Mouse (Mus musculus) forebrain, embryonic 14.5 days (tissue): Measurements from ENCODE around the gene Eml3. TPM values are rescaled to one million over a fixed set of nuclear protein-coding genes. Genes with fewer than 3 reads are reported as not detected.

ENCODE experiments used
- ATAC-seq: fragments of 200-750 bp; cut with Nextera tagmentation; 2 replicates; pipeline ENCODE4 v1.8.0; 2017; ENCODE audit warnings: mild to moderate bottlenecking, moderate library complexity
- DNase-seq: peaks from one replicate; pipeline ENCODE4 v3.0.0-alpha.2; 2015; ENCODE audit warnings: low spot score
- H3K27ac ChIP-seq: fragments of 300-500 bp; sonication (generic); 2 replicates; pipeline ENCODE4 v1.5.1; 2014; ENCODE audit warnings: low read depth, mild to moderate bottlenecking, control low read depth, low read length, moderate library complexity
- H3K27me3 ChIP-seq: fragments of 300-500 bp; sonication (generic); replicated peaks from 2 replicates; pipeline ENCODE4 v1.6.1; 2014; ENCODE audit warnings: low read length, control low read depth, mixed read lengths; ENCODE audit not compliant: control insufficient read depth, insufficient read depth
- H3K36me3 ChIP-seq: fragments of 300-500 bp; sonication (generic); 2 replicates; pipeline ENCODE4 v1.6.1; 2014; ENCODE audit warnings: low read length, control low read depth; ENCODE audit not compliant: control insufficient read depth, insufficient read depth
- H3K4me1 ChIP-seq: fragments of 300-500 bp; sonication (generic); 2 replicates; pipeline ENCODE4 v1.6.1; 2014; ENCODE audit warnings: antibody characterized with exemption, low read length, control low read depth; ENCODE audit not compliant: control insufficient read depth, insufficient read depth
- H3K4me2 ChIP-seq: fragments of 300-500 bp; sonication (generic); 2 replicates; pipeline ENCODE4 v1.6.1; 2014; ENCODE audit warnings: mild to moderate bottlenecking, control low read depth, low read length
- H3K4me3 ChIP-seq: fragments of 300-500 bp; sonication (generic); 2 replicates; pipeline ENCODE4 v1.5.1; 2014; ENCODE audit warnings: low read depth, low read length, control low read depth
- H3K9ac ChIP-seq: fragments of 300-500 bp; sonication (generic); 2 replicates; pipeline ENCODE4 v1.6.1; 2014; ENCODE audit warnings: mild to moderate bottlenecking, low read length, control low read depth, moderate library complexity
- H3K9me3 ChIP-seq: fragments of 300-500 bp; sonication (generic); replicated peaks from 2 replicates; pipeline ENCODE4 v1.6.1; 2016; ENCODE audit warnings: low read length, control low read depth, mixed read lengths; ENCODE audit not compliant: control insufficient read depth
- WGBS: fragments of 180-500 bp; shearing (Covaris S2); extraction: QIAGEN DNeasy Blood & Tissue Kit; methylation state at CpG from one replicate; pipeline ENCODE4 v1.1.7; 2014; 5-methylcytosine and 5-hydroxymethylcytosine counted together
- polyA plus RNA-seq: library from polyadenylated mRNA; unstranded; fragments of >200 nt; fragmentation: Nextera tagmentation; extraction: Ambion mirVana; gene quantifications from 2 replicates; pipeline ENCODE4 v1.2.1, GENCODE M21; 2014

Gene Eml3
- 4.1 and 5.4 TPM in 2 replicates for polyA plus RNA-seq

DNA sequence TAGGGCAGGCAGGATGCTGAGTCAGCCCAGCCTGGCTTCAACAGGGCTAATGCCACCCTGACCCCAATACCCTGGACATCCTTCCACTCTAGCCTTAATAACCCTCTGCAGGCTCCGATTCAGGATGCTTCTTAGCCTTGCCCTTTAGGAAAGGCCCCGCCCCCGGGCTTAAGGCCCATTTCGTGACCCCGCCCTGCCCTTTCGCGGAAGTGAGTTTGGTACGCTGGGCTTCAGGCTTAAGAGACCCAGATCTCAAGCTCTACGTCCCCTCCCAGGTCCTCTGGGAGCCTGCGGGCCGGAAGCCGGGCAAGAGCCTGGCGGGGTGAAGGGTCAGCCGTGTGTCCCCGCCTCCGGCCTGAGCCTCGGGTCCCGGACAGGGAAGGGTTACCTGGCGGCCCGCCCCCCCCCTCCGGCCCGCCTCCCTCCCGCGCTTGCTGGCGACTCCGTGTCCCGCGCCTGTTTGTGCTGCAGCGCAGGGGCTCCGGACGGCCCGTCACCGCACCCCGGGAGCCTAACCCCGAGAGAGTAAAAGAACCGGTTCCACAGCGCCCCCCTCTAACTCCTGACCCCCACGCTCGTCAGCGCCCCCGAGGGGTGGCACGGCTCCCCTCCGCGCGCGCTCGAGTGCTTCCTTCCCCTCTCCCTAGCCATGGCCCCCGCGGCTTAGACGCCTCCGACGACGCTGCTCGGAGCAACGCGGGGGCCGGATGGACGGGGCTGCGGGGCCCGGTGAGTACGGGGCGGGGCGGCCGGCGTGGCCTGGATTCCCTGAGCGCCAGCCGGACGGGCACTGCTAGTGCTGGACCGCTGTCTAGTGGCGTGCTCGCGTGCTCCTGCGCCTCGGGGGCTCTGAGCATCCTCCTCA, at the start of gene Eml3, which contains the start of gene Rom1:
Gene Eml3 (plus strand): TSS at position 329 of the 865 bp plus-strand sequence.
Gene Rom1 (minus strand): TSS at position 133 of the 865 bp plus-strand sequence.
- DNase-seq (peak; percentile 44), ATAC-seq (peak; percentile 72)
- peak within 1 kb of the TSS; percentile 68 for H3K9ac ChIP-seq
- no peak within 1 kb of the TSS for H3K27ac ChIP-seq
- no peaks in the 10 kb centered on the region for H3K27me3 ChIP-seq
- H3K9me3 ChIP-seq, result no peaks in the 10 kb centered on the region
- H3K4me1 ChIP-seq, result no peaks in the 10 kb centered on the region; the same call in 1 of the 2 replicates
- H3K4me3 ChIP-seq, result peak within 1 kb of the TSS; percentile 48
- H3K4me2 ChIP-seq, result peak within 1 kb of the TSS; percentile 73
- peaks cover 29% of the 10 kb centered on the region for H3K36me3 ChIP-seq
- under 1% methylated on average over 68 of the region's 74 CpGs for WGBS

DNA sequence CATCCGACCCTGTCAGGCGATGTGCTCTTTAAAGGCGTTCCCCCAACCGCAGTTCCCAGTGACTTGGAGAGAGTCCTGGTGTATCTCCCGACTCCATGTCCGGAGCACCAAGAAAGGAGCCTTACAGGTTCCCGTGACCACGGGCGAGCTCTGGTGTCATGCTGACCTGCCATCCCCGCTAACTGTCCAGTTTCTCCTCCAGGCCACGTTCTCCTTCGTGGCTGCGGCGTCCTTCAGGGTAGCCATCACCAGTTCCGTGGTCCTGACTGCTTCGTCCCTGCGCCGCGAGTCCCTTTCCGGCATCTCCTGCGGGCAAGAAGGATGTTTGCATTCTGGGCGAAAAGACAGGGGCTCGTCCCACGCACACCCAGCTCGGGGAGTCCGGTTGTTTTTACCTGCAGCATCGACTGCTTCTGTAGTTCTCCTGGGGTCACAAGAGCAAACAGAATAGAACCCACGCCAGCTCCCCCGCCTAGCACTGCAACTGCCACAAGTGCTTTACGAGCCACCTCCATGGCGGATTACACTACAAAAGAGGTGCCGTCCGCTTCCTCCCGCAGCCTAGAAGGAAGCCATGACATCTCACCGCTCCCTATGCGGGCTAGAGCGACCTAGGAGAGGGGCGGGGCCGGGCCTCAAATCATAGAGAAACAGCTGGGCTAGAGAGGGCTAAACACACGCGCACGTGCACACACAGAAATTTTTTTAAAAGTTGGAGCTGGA, 48.9 kb upstream of the Eml3 start, which contains the start of gene Uqcc3:
Gene Uqcc3 (minus strand): TSS at position 613 of the 723 bp plus-strand sequence.
- Histone ChIP-seq H3K27me3 (no peaks in the 10 kb centered on the region), H3K36me3 (peaks cover 25% of the 10 kb centered on the region), H3K9ac (peak within 1 kb of the TSS; percentile 83), H3K9me3 (no peaks in the 10 kb centered on the region), H3K4me3 (peak within 1 kb of the TSS; percentile 67), H3K4me1 (0 out of 2 replicates have a peak, but pooled peaks cover 3% of the 10 kb centered on the region), H3K27ac (peak within 1 kb of the TSS; percentile 61), H3K4me2 (peak within 1 kb of the TSS; percentile 94)
- under 1% methylated on average over 42 of the region's 42 CpGs for WGBS
- ATAC-seq (peak; percentile 98), DNase-seq (peak; percentile 92)

DNA sequence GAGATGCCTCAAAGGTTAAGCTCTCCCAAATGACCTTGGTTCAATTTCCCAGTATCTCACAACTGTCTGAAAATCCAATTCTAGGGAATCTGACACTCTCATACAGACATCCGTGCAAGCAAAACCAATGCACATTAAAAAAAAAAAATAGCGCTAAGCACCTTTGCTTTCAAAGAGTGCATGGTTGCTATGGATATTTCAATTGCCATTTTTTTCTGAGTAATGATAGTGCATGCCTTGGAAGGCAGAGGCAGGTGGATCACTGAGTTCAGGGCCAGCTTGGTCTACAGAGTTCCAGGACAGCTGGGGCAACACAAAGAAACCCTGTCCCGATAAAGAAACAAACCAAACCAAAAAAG, 48.3 kb upstream of the Eml3 start:
- Histone ChIP-seq H3K36me3 (peaks cover 22% of the 10 kb centered on the region), H3K27me3 (no peaks in the 10 kb centered on the region), H3K27ac (no peak overlapping the region), H3K9ac (peak overlapping the region; percentile 83), H3K4me1 (0 out of 2 replicates have a peak, but pooled peaks cover 3% of the 10 kb centered on the region), H3K9me3 (no peaks in the 10 kb centered on the region), H3K4me2 (peak overlapping the region; percentile 94), H3K4me3 (peak overlapping the region; percentile 67)
- ATAC-seq, result no peak
- DNase-seq, result no peak
- WGBS, result 20% methylated on average over 3 of the region's 3 CpGs

DNA sequence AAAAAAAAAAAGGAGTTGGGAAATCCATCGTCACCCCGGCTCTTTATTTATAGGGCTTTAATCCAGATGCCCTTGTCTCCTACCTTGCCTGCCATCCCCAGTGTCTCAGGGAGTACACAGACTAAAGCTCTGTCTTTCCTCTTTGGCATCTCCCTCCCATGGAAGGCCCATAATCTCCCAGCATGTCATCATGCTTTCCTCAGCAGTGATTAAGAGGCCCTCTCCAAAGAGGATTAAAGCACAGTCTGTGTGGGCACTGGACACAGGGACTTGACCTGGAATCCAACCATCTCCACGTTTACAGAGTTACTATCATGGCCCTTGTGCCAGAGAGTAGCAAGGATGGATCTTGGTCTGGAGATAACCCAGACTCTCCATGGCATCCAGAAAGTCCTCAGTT, 45.7 kb upstream of the Eml3 start, which contains the start of the genes Lbhd1 and Gm49403:
Gene Lbhd1 (plus strand): TSS at position 117 of the 400 bp plus-strand sequence.
Gene Gm49403 (plus strand): TSS at position 315 of the 400 bp plus-strand sequence.
- no peak within 1 kb of the TSS for H3K4me2 ChIP-seq

DNA sequence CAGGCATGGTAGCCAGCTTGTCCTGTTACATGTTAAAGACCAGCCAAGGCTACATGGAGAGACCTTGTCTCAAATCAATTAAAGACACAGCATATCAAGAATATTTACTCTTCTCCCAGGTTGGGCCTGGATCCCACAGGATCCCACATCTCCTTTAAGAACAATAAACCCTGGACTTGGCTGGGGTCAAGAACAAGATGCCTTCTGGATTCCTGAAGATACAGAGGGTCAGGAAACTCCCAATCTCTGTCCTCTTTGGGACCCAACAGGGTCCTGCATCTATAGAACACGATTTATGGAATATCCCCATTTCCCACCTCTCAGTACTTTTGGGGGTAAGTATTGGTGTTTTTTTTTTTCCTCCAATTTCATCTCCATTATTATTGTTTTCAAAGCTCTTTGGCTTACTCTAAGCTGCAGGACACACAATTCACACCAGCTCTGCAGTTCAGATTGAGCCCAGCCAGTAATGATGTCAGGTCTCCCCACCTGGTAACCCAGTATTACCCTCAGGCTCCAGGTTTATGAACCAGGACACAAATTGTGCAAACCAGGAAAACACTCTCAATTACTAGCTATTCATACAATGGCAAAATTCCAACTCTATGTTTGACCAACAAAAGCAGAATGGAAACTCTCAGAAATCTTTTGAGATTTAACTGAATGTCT, 42.3 kb upstream of the Eml3 start:
- 58% methylated on average over 1 of the region's 1 CpGs for WGBS
- Histone ChIP-seq H3K27ac (no peak overlapping the region), H3K4me1 (peaks cover 9% of the 10 kb centered on the region; the same call in 1 of the 2 replicates), H3K4me2 (peak overlapping the region; percentile 76; the same call in 1 of the 2 replicates), H3K4me3 (no peak overlapping the region), H3K36me3 (peaks cover 7% of the 10 kb centered on the region; the same call in 1 of the 2 replicates), H3K9me3 (no peaks in the 10 kb centered on the region), H3K27me3 (no peaks in the 10 kb centered on the region), H3K9ac (peak overlapping the region; percentile 77)
- DNase-seq (no peak), ATAC-seq (no peak)

More for the DNA sequence above, 45.7 kb upstream of the Eml3 start, which contains the start of the genes Lbhd1 and Gm49403:
- Histone ChIP-seq H3K27me3 (no peaks in the 10 kb centered on the region), H3K27ac (no peak within 1 kb of the TSS), H3K9ac (no peak within 1 kb of the TSS), H3K9me3 (no peaks in the 10 kb centered on the region), H3K36me3 (no peaks in the 10 kb centered on the region), H3K4me3 (no peak within 1 kb of the TSS), H3K4me1 (peaks cover 7% of the 10 kb centered on the region; the same call in 1 of the 2 replicates)
- no peak for DNase-seq
- no peak for ATAC-seq
- WGBS, result 73% methylated on average over 3 of the region's 3 CpGs

DNA sequence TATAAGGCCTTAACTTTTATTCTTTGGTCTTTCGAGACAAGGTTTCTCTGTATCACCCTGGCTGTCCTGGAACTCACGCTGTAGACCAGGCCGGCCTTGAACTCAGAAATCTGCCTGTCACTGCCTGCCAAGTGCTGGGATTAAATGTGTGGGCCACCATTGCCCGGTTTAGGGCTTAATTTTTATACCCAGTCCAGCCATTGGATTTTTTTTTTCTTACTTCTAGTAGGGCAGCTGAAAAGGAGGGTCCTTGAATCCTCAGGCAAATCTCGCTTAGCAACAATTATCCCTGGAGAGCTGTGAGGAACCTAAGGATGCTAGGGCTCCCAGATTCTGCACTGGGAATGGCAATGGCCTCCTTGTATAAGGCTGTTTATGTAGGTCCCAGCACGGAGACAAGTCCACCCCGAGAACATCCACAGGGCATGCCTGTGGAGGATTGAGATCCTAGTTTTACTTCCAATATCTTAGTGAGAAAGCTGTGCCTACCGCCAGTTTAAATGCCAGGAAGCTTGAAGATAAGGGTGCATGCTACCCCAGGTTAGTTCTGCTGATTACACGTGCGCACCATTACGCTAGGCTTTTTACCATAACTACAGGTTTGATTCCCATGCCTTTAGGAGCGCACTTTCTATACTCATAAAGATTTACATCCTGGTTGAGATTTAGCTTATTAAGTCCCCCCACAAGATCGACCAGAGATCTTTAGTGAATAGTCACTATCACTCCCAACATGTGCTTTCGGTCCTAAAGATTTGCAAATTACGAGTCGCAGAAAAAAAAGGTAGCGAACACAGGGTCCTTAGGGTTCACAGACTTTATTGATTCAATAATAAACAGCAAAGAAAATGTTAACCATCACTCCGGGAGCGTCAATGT, 41.5 kb upstream of the Eml3 start:
- Histone ChIP-seq H3K36me3 (peaks cover 7% of the 10 kb centered on the region; the same call in 1 of the 2 replicates), H3K27me3 (no peaks in the 10 kb centered on the region), H3K4me3 (peak overlapping the region; percentile 67), H3K9me3 (no peaks in the 10 kb centered on the region), H3K4me1 (peaks cover 9% of the 10 kb centered on the region; the same call in 1 of the 2 replicates), H3K27ac (peak overlapping the region; percentile 67), H3K9ac (peak overlapping the region; percentile 77), H3K4me2 (peak overlapping the region; percentile 76)
- no peak for ATAC-seq
- WGBS, result 17% methylated on average over 19 of the region's 19 CpGs
- peak; percentile 13 for DNase-seq

DNA sequence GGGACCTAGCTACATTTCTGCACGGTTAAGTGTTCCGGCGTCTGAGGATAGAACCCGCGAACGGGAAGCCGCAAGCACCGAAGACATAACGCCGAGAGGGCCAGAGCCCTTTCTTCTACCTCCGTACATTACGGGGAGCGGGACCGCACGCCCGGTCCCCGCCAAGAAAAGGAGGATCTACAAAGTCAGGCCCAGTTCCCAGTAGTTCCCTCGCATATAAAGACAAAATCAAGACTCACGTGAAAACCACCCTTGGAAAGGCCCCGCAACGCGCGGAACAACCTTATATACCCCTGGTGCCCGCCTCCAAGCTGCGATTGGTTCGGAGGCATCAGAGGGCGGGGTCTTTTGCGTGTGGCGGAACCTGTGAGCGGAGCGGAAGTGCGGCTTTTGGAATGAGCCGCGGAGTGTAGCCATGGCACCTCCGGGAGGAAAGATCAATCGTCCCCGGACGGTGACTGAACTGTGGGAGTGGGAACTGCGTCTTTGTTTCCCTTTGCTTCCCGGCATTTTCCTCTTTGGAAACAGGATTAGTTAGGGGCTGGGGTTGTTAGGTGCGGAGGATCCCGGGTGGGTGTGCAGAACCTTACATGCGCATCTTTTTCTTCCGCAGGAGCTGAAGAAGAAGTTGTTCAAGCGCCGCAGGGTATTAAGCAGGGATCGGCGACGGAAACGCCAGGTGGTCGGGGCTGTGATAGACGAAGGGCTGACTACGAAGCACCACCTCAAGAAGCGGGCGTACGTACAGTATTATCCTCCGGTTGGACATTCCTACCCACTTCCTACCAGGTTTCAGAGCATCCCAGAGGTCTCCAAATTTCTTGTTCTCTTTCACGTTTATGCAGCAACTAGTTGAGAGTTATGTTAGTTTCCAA, 40.6 kb upstream of the Eml3 start, which contains the start of the genes 1810009A15Rik and Gm49416:
Gene 1810009A15Rik (plus strand): TSS at position 343 of the 875 bp plus-strand sequence.
Gene Gm49416 (plus strand): TSS at position 416 of the 875 bp plus-strand sequence.
- ATAC-seq (peak; percentile 97), DNase-seq (peak; percentile 99)
- H3K4me1 ChIP-seq, result peaks cover 12% of the 10 kb centered on the region
- H3K27ac ChIP-seq, result peak within 1 kb of the TSS; percentile 76
- no peaks in the 10 kb centered on the region for H3K27me3 ChIP-seq
- peaks cover 7% of the 10 kb centered on the region; the same call in 1 of the 2 replicates for H3K36me3 ChIP-seq
- H3K4me3 ChIP-seq, result peak within 1 kb of the TSS; percentile 67
- H3K9me3 ChIP-seq, result no peaks in the 10 kb centered on the region
- H3K4me2 ChIP-seq, result peak within 1 kb of the TSS; percentile 76
- under 1% methylated on average over 58 of the region's 58 CpGs for WGBS
- peak within 1 kb of the TSS; percentile 77 for H3K9ac ChIP-seq
